Mouse (Mus musculus): ENCODE data around the gene Cox8b.
A peak's percentile ranks its signal among the peaks of the same experiment; 100 is the strongest.

Gene Cox8b

DNA sequence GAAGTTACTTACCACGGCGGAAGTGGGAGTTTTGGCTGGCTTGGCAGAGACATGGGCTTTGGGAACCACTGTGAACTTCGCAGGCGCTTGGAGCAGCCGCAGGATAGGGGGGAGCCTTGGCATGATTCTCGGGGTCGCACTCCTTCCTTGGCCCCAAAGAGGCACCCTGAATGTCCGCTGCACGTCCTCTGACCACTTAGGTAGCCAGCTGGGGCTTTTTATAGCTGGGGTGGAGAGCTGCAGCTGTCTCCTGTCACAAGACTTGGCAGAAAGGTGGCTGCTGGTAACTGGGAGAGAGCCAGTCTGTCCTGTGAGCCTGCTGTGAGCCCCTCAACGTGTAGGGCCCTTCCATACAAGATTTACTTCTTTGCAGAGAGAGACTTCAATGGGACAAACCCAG, at the start of gene Cox8b:
Cox8b (minus strand) TSS at position 227 of the 400 bp plus-strand sequence.
- DNase-seq (ENCODE audit: low read depth, low spot score): no peak

DNA sequence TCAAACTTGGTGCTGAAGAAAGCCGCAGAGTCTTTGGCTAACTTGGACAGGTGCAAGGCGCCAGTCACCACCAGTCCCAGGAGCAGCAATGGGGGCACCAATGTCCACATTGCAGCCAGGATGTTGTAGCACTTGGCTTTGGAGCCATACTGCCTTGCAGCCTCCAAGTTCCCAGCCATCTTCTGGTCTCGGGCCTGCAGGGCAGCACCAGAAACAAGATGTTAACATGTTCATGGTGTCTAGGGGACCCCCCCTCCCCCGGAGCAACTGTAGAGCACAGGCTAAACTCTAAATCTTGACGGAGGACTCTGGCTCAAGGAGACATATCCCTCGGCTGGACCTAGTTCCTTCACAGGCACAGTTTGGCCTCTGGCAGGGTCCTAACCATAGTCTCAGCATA, 49.0 kb upstream of the Cox8b start:
- DNase-seq (ENCODE audit: low read depth, low spot score): no peak

DNA sequence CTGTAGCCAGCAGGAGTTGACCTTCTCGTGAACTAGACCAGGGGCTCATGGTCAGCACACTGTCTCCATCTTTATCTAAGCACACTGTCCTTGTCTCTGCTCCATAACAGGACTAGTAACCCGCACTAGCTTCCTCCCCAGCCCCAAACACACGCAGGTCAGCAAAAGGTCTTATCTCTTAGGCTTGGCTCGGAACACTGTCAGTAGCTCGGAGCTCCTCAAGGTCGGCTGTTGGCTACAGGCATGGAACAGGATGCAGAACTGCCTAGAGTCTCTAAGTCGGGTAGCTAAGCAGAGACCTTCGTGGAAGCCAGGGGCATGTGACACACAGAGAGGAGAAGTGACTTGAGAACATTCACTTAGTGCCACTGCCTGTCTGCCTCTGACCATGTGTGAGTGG, 47.9 kb upstream of the Cox8b start:
- DNase-seq (ENCODE audit: low read depth, low spot score): no peak

DNA sequence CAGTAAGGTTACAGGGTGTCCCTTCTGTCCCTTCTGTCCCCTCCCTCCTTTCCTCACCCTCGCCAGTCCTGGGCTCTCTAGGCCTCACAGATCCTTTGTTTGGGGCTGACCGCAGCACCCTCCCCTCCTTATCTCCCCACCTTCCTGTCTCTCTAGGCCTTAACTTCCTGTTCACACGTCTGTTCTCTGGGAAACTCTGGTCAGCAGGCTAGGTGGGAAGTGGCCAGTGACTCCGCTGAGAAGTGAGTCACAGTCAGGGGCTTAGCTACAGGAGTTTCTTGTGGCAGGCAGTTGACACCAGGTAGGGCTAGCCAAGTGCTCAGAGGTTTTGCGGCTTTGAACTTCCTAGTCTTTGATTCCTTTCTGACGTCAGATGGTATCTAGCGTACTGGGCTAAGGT, 46.7 kb upstream of the Cox8b start:
- no peak for DNase-seq (ENCODE audit: low read depth, low spot score)

DNA sequence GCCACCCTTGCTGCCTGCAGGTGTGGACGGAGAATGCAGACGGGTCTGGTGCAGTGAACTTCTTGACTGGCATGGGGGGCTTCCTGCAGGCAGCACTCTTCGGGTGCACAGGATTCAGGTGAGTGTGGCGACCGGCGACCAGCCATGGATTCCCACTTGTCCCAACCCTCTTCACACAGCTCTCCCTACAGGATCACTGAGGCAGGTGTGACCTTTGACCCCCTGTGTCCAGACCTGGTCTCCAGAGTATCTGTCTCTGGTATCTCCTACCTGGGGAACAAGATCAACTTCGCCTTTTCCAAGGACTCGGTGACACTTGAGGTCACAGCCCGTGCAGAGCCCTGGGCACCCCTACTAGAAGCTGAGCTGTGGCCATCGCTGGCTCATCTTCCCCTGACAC, 46.1 kb upstream of the Cox8b start:
- no peak for DNase-seq (ENCODE audit: low read depth, low spot score)

DNA sequence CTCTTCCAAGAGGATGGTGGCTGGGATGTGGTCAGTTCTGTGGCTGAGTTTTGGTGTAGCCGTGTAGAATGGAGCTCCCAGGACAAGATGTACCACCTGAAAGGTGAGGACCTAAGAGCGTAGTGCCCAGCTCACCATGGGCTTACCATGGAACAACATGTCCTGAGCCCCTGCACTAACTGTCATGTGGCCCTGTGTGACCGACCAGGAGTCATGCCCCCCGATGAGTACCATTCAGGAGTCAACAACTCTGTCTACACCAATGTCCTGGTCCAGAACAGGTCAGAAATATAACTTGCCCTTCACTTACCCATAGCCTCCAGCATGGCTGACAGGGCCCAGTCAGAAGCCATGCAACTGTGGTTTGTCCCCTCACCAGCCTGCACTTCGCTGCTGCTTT, 45.0 kb upstream of the Cox8b start:
- no peak for DNase-seq (ENCODE audit: low read depth, low spot score)

DNA sequence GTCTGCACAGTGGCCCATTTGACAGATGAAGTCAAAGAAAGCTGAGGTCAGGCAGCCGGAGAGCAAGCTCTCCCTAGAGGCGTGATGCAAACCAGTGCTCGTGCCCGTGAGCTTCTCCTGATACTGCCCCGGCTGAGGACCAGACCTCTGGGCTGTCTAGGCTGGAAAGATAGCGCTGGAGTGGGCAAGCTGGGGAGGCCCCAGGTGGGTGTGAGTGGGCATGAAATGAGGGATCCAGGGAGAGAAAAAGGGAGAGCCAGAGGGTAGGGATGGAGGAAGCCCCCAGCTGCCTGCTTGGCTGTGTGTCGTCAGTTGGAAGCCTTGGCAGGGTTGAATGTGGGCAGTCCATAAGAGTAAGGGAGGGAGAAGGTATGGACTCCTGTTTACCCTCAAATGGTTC, 44.0 kb upstream of the Cox8b start:
- no peak for DNase-seq (ENCODE audit: low read depth, low spot score)

DNA sequence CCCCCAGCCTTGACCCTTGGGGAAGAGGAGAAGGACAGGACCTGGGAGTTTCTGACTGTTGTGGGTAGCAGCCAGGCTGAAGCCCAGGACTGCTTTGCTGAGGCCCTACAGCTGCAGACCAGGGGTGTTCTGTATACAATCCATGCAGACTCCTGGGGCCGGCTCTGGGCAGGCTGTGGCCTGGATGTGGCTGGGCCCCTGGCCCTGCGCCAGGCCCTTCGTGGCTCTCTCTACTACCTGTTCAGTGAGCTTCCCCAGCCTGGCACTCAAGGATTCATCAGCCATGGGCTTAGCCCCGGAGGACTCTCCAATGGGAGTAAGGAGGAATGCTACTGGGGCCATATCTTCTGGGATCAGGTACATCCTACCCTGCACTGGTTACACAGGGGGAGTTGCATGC, 43.1 kb upstream of the Cox8b start:
- DNase-seq (ENCODE audit: low read depth, low spot score): no peak

DNA sequence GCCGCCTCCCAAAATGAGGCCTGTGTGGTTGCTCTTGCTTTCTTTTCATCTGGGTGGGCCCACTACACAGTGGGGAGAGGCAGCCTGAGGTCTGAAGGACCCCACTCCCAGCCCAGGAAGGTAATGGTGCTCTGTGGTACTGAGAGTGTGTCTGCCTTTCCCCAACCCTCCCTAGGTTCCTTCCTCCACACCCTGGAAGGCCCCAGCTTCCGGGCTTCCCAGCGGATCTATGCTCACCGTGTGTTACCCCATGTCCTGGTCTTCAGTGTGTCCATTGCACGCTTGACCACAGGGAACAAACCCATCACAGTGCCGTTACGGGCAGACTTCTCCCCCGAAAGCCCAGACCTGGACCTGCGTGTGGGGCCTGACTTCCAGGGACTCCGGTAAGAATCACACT, 42.6 kb upstream of the Cox8b start:
- no peak for DNase-seq (ENCODE audit: low read depth, low spot score)

DNA sequence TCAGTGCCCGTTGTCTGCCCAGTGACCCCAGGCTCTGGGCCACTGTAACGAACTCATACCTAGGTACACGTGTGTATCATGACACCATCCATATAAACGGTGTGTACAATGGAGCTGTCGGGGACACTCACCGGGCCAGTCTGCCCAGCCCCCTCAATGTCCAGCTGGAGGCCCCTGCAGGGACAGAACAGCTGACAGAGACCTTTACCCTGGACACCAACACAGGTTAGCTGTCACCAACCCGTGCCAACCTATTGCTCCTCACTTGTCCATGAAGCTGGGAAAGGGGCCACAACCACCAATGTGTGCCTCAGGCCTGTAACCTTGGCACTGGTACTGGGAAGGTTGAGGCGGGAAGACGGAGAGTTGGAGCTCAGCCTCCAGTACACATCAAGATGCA, 42.1 kb upstream of the Cox8b start:
- no peak for DNase-seq (ENCODE audit: low read depth, low spot score)

DNA sequence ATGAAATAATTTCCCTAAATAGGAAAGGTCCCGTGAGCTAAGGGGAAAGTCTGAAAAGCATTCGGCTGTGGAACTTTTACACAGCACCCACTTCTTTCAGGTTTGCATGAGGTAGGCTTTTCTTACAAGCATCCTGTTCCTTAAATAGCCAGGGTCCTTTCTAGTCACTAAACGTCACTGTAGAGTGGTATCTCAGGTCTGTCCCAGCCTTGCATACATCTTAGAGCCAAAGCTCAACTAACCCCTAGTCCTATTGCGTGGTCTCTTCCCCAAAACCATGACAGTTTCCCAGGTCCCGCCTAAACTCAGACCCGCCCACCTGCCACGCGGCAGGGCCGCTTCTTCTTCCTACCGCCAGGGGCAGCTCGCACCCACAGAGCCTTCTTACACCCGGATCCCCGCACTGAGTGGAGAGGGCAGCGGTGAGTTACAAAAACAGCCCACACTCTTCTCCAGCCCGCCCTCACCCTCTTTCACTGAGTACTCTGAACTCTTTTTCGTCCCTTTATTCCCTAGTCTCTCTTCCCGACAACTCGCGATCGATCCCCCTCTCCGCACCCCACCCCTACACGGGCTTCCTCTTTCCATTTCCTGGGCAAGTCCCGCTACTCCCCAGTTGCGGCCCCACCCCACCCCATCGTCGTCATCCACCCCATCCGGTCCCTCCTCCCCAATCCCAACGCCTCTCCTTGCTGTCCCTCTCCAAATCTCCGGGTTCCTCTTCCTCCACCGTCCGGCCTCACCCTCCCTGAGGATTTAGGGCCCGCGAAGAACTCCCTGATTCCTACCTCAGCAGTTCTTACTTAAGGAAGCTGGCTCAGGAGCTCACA, 41.2 kb upstream of the Cox8b start, which contains the start of gene Pgghg:
Pgghg (plus strand) TSS at position 170 of the 830 bp plus-strand sequence.
- DNase-seq (ENCODE audit: low read depth, low spot score): peak; percentile 74

DNA sequence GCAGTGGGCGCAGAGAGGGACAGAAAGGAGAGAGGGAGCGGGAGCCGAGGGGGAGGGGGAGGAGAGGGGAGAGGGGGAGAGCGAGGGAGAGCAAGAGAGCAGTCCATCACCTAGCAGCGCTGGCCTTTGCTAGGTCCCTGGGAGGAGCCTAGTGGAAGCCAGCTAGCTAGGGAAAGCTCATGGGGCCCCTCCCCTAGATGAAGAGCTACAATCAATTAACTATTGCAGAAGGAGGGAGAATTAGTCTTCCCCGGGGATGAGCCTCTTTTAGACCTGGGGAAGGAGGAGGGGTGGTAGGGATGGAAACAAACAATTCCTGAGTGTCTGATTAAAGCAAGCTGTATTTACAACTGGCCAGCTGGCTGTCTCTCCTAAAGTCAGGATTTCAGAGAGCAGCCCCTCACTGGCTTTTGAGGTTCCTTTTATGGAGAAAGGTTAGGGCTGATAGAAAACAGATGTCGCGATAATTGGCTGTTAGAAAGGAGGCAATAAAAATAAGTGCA, 39.5 kb upstream of the Cox8b start:
- no peak for DNase-seq (ENCODE audit: low read depth, low spot score)

DNA sequence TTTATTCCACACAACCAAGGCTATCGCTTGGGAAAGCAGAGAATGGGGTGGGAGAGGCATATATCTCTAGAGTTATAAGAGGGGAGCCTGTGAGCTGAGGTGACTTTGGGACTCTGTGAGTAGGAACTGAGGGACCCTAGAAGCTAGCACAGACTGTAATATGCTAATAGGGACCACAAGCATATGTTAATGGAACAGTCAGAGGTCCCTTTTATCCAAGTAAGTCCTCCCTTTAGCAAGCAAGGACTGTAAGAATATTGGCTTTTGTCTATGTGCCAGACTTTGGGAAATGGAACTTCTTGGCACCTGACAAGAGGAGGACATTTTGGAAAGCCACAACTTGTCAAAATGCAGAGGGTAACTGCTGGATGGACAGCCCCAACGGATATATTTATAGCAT, 38.6 kb upstream of the Cox8b start:
- DNase-seq (ENCODE audit: low read depth, low spot score): no peak

DNA sequence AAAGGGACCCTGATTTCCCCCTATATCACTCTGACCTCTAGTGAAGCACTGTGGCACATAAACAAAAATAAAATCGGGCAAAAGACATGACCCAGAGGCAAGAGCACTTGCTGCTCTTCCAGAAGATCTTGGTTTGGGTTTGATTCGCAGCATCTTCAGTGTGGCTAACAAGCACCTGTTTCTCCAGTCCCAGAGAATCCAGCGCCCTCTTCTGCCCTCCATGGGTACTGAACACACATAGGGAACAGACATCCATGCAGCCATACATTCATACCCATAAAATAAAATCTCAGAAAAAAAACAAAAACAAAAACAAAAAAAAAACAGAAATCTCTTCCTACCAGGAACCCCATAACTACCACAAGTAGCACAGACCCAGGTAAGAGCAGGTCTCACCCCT, 38.2 kb upstream of the Cox8b start:
- no peak for DNase-seq (ENCODE audit: low read depth, low spot score)

DNA sequence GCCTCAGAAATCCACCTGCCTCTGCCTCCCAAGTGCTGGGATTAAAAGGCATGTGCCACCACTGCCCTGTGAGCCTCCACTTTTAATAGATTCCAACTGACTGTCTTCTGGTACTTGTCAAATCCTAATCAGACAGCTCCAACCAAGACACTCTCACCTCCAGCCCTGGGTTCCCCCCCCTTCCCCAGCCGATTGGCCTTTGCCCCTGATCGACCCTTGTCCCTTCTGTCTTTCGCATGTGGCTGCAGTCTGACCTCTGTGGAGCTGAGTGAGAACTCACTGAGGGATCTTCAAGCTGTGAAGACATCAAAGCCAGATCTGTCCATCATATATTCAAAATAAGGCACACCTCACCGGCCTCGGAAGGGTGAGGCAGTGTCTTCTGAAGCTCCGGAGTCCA, 26.9 kb upstream of the Cox8b start:
- DNase-seq (ENCODE audit: low read depth, low spot score): no peak

DNA sequence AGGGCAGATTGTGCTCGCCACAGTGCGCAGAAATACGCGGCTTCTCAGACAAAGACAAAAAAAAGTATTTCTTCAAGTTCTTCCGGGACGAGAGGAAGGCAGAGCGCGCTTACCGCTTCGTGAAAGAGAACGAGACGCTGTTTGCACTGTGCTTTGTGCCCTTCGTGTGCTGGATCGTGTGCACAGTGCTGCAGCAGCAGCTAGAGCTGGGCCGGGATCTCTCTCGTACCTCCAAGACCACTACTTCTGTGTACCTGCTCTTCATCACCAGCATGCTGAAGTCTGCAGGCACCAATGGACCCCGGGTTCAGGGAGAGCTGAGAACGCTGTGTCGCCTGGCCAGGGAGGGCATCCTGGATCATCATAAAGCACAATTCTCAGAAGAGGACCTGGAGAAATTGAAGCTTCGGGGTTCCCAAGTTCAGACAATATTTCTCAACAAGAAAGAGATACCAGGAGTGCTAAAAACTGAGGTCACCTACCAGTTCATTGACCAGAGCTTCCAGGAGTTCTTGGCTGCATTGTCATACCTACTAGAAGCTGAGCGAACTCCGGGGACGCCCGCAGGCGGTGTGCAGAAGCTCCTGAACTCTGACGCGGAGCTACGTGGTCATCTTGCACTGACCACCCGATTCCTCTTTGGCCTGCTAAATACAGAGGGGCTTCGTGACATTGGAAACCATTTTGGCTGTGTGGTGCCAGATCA, 23.0 kb upstream of the Cox8b start:
- no peak for DNase-seq (ENCODE audit: low read depth, low spot score)

DNA sequence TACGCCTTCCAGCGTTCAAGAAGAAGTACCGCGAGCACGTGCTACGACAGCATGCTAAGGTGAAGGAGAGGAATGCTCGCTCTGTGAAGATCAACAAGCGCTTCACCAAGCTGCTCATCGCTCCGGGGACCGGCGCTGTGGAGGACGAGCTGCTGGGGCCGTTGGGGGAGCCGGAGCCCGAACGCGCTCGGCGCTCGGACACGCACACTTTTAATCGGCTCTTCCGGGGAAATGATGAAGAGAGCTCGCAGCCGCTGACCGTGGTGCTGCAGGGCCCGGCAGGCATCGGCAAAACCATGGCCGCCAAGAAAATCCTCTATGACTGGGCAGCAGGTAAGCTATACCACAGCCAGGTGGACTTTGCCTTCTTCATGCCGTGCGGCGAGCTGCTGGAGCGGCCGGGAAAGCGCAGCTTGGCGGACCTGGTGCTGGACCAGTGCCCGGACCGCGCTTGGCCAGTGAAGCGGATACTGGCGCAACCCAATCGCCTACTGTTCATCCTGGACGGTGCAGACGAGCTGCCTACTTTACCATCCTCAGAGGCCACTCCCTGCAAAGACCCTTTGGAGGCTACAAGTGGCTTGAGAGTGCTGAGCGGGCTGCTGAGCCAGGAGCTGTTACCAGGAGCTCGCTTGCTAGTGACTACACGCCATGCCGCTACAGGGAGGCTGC, 22.3 kb upstream of the Cox8b start:
- peak; percentile 79 for DNase-seq (ENCODE audit: low read depth, low spot score)

DNA sequence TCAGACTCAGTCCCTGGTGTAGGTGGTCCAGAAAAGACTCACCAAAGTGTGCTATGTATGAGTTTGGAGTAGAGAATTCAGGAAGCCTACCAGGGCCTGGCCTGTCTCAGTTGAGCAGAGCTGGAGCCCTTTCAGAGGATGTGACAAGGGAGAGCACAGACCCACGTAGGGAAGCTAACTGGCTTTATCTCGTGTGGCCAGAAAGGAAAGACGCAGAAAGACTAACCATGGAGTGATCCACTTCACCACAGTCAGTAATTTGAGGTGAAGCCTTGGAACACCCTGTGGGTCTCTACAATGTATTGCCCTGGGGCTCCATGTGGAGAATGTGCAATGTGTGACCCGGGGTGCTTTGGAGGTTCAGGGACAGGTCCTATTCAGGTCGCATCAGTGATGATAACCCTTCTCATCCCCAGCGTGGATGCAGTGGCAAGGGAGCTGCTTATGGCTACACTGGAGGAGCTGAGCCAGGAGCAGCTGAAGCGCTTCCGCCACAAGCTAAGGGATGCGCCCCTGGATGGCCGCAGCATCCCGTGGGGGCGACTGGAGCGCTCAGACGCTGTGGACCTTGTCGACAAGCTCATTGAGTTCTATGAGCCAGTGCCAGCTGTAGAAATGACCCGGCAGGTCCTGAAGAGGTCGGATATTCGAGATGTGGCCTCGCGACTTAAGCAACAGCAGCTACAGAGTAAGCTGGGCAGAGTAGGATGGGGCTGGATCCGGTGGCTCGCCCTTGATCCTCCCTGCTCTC, 21.2 kb upstream of the Cox8b start:
- no peak for DNase-seq (ENCODE audit: low read depth, low spot score)

DNA sequence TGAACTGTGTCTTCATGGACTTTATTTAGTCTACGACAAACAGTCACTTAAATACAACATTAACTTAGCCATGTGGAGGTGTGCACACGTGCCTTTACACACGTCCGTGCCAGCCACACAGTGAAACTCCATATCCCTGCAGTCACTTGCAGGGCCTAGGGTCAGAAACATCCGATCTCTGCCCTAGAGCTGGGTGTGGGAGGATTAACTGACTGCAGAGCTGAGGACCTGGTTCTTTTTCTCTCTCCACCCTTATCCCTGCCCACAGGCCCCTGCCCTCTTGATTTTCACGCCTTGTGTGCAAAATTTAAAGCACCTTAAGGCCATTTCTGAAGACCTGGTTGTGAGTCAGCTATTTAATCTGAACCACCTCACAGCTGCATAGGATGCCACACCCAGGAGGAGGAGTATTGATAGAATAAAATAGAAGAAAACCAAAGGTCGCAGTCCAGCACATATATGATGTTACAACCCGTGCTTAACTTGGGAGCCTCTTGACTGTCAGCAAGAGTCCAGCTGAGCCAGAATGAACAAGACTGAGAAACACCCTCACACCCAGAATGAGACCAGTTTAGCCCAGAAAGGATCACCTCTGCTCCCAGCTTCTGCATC, 20.3 kb upstream of the Cox8b start, which contains the start of gene Nlrp6:
Nlrp6 (plus strand) TSS at position 485 of the 612 bp plus-strand sequence.
- no peak for DNase-seq (ENCODE audit: low read depth, low spot score)

DNA sequence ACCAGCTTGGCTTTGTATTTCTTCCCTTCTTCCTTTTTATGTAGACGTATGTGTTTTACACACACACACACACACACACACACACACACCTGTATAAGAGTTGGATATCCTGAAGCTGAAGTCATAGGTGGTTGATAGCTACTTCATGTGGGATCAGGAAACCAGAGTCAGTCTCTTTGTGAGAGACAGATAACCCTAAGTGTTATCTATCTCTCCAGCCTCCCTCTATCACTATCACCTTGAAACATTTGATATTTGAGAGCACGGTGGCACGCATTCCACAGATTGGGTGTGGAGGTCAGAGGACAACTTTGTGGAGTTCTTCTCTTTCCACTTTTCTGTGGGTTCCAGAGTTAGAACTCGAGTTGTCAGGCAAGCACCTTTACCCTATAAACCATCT, 19.7 kb upstream of the Cox8b start:
- no peak for DNase-seq (ENCODE audit: low read depth, low spot score)

DNA sequence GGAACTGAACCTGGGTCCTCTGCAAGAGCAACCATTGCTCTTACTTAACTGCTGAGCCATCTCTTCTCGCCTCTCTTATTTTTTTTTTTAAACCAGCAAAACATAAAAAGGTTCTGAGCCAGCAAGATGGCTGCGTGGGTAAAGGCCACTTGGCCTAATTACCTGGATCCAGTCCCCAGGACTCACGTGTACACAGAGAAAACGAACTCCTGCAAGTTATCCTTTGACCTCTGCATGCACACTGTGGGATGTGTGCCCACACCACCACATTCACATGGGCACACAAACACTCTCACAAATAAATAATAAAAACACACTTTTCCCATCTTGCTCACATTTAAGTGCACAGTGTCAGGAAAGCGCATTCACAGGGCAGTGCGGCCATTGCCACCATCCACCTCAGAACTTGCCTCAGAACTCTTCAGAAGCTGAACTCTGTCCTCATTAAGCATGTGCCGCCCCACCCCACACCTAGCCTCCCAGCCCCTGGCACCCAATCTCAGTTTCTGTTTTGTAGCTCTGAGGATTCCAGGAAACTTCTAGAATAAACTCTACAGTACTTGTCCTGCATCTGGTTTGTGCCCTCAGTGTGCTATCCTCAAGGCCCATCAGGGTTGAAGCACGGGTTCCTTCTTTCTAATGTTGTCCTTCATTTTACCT, 13.9 kb upstream of the Cox8b start:
- DNase-seq (ENCODE audit: low read depth, low spot score): no peak

Data from brain, adult 2 months (tissue).